Mouse (Mus musculus): Measurements from ENCODE around the gene Psmb6. TPM values are rescaled to one million over a fixed set of nuclear protein-coding genes. Genes with fewer than 3 reads are reported as not detected.

The Psmb6 gene
- polyA plus RNA-seq, 1 experiment from 2014 or later, result 657 TPM

DNA sequence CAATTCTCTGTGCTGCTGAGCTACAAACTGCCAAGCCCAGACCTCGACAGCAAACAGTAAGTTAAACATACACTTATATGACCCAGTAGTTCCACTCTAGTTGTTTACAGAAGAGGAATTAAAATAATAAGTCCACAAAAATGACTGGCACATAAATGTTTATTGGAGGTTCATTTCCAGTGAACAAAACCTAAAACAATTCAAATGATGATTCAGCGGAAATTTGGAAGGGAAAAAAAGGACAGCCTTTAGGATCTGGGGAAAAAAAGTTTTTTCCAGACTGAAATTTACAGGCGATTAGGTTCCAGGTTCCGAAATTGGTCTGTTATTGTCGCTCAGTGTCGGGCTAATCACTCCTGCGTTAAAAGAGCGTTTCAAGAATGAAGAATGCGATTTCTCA is 14.3 kb downstream of the Psmb6 start:
- Histone ChIP-seq H3K27me3 (ENCODE audit: control insufficient read depth, insufficient read depth, low read length) (no peaks in the 10 kb centered on the region), H3K27ac (replicated peaks in 1 of 2; ENCODE audit: control insufficient read depth in 1 of 2, insufficient read depth in 1 of 2, low read depth in 2 of 2, low read length in 2 of 2) (0 out of 4 replicates have a peak overlapping the region, but pooled peaks have one; percentile 21 to 25), H3K4me1 (ENCODE audit: control insufficient read depth in 2 of 2, insufficient read depth in 2 of 2, low read length in 2 of 2) (peaks cover 12 to 19% of the 10 kb centered on the region in 2 experiments), H3K4me2 (ENCODE audit: low read length) (peak overlapping the region; percentile 74), H3K9me3 (ENCODE audit: control insufficient read depth, low read length) (no peaks in the 10 kb centered on the region), H3K9ac (ENCODE audit: low read length) (peak overlapping the region; percentile 84), H3K36me3 (ENCODE audit: control insufficient read depth, insufficient read depth, low read length) (0 out of 2 replicates have a peak, but pooled peaks cover 2% of the 10 kb centered on the region), H3K4me3 (ENCODE audit: control insufficient read depth in 1 of 2, insufficient read depth in 1 of 2, low read depth in 1 of 2, low read length in 2 of 2) (peak overlapping the region; percentile 65 to 69)
- no peak for ATAC-seq (ENCODE audit: insufficient number of reproducible peaks, insufficient read depth, low FRiP score, low read depth)
- WGBS, result 16% methylated on average over 9 of the region's 9 CpGs

DNA sequence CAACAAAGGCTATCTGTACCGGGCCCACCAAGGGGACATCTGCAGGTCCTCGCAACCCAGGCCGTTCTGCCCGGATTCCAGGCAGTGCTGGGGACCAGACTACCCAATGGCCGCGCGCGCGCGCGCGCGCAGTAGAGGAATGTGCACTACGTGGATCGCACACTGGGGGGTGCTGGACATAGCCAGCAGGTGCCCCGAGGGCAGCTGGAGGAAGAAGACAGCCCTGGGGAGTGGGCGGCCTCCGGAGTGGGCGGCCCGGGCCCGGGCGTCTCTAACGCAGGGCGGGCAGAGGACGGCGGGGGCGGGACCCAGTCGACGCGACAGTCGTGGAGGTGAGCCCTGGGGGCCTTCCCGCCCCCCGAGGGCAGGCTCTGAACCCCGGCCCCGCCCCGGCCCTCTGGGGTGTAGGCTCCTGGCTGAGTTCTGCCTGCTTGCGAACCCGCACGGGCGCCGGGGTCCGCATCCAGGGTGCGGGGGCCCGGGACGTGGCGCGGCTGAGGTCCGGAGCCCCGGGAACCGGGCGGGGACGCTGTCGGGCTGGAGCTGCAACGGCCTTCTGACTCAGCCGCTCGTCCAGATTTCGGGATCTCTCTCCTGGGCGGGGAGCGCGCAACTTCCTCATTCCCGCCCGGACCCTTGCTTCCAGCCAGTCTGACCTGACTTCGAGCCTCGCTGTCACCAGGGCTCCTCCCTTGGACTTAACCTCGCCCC is 14.9 kb downstream of the Psmb6 start, which contains the start of gene Pld2:
Gene Pld2, plus strand, starts transcription at position 188 of the 711 bp plus-strand sequence.
- Histone ChIP-seq H3K27me3 (ENCODE audit: control insufficient read depth, insufficient read depth, low read length) (no peaks in the 10 kb centered on the region), H3K9ac (ENCODE audit: low read length) (peak within 1 kb of the TSS; percentile 84), H3K36me3 (ENCODE audit: control insufficient read depth, insufficient read depth, low read length) (0 out of 2 replicates have a peak, but pooled peaks cover 2% of the 10 kb centered on the region), H3K27ac (replicated peaks in 1 of 2; ENCODE audit: control insufficient read depth in 1 of 2, insufficient read depth in 1 of 2, low read depth in 2 of 2, low read length in 2 of 2) (peak within 1 kb of the TSS; percentile 29 to 74; a peak in 3 of 4 replicates), H3K4me3 (ENCODE audit: control insufficient read depth in 1 of 2, insufficient read depth in 1 of 2, low read depth in 1 of 2, low read length in 2 of 2) (peak within 1 kb of the TSS; percentile 65 to 69), H3K4me1 (ENCODE audit: control insufficient read depth in 2 of 2, insufficient read depth in 2 of 2, low read length in 2 of 2) (peaks cover 12 to 21% of the 10 kb centered on the region in 2 experiments), H3K9me3 (ENCODE audit: control insufficient read depth, low read length) (no peaks in the 10 kb centered on the region), H3K4me2 (ENCODE audit: low read length) (peak within 1 kb of the TSS; percentile 74)
- under 1% methylated on average over 62 of the region's 65 CpGs for WGBS
- ATAC-seq (ENCODE audit: insufficient number of reproducible peaks, insufficient read depth, low FRiP score, low read depth), result peak; percentile 97

DNA sequence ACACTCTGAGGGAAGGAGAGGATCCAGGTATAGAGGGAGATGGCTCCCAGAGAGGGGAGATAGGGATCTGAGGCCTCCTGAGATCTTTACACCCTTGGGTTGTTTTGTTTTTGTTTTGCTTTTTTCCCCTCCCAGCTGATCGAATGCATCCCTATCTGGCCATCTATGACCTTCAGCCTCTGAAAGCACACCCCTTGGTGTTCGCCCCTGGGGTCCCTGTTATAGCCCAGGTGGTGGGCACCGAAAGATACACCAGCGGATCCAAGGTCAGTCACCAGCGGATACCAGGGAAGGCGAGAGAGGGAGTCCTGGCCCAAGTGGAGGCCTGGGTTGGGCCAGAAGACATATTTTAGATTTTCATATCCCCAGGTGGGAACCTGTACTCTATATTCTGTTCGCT is 15.8 kb downstream of the Psmb6 start:
- H3K4me2 ChIP-seq (ENCODE audit: low read length), result peak overlapping the region; percentile 74
- peaks cover 3% of the 10 kb centered on the region; the same call in 1 of the 2 replicates for H3K36me3 ChIP-seq (ENCODE audit: control insufficient read depth, insufficient read depth, low read length)
- H3K4me3 ChIP-seq (ENCODE audit: control insufficient read depth in 1 of 2, insufficient read depth in 1 of 2, low read depth in 1 of 2, low read length in 2 of 2), result peak overlapping the region; percentile 65 to 69
- no peaks in the 10 kb centered on the region for H3K27me3 ChIP-seq (ENCODE audit: control insufficient read depth, insufficient read depth, low read length)
- no peak for ATAC-seq (ENCODE audit: insufficient number of reproducible peaks, insufficient read depth, low FRiP score, low read depth)
- no peaks in the 10 kb centered on the region for H3K9me3 ChIP-seq (ENCODE audit: control insufficient read depth, low read length)
- peaks cover 12 to 21% of the 10 kb centered on the region in 2 experiments for H3K4me1 ChIP-seq (ENCODE audit: control insufficient read depth in 2 of 2, insufficient read depth in 2 of 2, low read length in 2 of 2)
- 0 out of 4 replicates have a peak overlapping the region, but pooled peaks of 1 of the 2 experiments have one; percentile 74 for H3K27ac ChIP-seq (replicated peaks in 1 of 2; ENCODE audit: control insufficient read depth in 1 of 2, insufficient read depth in 1 of 2, low read depth in 2 of 2, low read length in 2 of 2)
- 90% methylated on average over 7 of the region's 7 CpGs for WGBS
- H3K9ac ChIP-seq (ENCODE audit: low read length), result peak overlapping the region; percentile 84

DNA sequence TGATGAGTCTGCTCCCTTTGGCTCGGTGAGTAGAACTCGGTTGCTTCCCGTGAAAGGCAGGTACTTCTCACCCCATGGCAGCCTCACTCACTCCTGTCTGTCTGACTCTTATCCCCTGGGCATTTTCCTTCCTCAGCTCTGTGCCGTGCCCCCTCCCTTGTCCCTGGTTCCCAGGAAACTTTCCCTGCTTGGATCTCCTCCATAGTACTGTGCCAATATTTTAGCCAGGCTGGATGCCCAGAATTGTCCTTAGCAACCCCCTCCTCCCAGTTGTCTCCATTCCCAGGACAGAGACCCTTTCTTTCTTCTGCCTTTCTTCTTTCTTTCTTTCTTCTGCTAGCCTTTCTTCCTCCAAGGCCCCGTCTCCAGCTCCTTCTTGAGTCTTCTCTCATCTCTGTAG is 16.2 kb downstream of the Psmb6 start:
- Histone ChIP-seq H3K4me1 (ENCODE audit: control insufficient read depth in 2 of 2, insufficient read depth in 2 of 2, low read length in 2 of 2) (peaks cover 12 to 21% of the 10 kb centered on the region in 2 experiments), H3K4me3 (ENCODE audit: control insufficient read depth in 1 of 2, insufficient read depth in 1 of 2, low read depth in 1 of 2, low read length in 2 of 2) (peak overlapping the region in 1 of 2 experiments; percentile 69; a peak in 1 of 4 replicates), H3K36me3 (ENCODE audit: control insufficient read depth, insufficient read depth, low read length) (peaks cover 7% of the 10 kb centered on the region; the same call in 1 of the 2 replicates), H3K4me2 (ENCODE audit: low read length) (peak overlapping the region; percentile 74; the same call in 1 of the 2 replicates), H3K27ac (replicated peaks in 1 of 2; ENCODE audit: control insufficient read depth in 1 of 2, insufficient read depth in 1 of 2, low read depth in 2 of 2, low read length in 2 of 2) (no peak overlapping the region), H3K9ac (ENCODE audit: low read length) (no peak overlapping the region), H3K9me3 (ENCODE audit: control insufficient read depth, low read length) (no peaks in the 10 kb centered on the region), H3K27me3 (ENCODE audit: control insufficient read depth, insufficient read depth, low read length) (no peaks in the 10 kb centered on the region)
- 68% methylated on average over 5 of the region's 5 CpGs for WGBS
- no peak for ATAC-seq (ENCODE audit: insufficient number of reproducible peaks, insufficient read depth, low FRiP score, low read depth)

DNA sequence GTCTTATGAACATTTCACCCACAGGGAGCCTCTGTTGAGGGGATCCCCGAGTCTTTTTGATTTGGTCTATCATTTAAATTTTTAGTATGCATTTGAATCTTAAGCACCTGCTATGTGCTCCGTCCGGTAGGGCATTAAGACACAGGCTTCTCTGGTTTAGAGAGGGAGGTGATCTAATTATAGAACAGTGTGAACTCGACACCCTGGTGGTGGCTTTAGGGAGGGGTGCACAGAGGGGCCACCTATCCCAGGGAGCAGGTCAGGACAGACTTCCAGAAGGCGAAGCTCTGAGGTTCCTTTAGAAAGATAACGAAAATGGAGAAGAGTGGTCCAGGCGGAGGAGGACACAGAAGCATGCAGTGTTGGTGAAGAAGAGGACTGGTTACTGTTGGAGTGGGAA is 19.3 kb downstream of the Psmb6 start:
- WGBS, result 28% methylated on average over 7 of the region's 7 CpGs
- H3K27ac ChIP-seq (replicated peaks in 1 of 2; ENCODE audit: control insufficient read depth in 1 of 2, insufficient read depth in 1 of 2, low read depth in 2 of 2, low read length in 2 of 2), result peak overlapping the region in 1 of 2 experiments; percentile 51; a peak in 2 of 4 replicates
- peak overlapping the region; percentile 39 for H3K4me2 ChIP-seq (ENCODE audit: low read length)

DNA sequence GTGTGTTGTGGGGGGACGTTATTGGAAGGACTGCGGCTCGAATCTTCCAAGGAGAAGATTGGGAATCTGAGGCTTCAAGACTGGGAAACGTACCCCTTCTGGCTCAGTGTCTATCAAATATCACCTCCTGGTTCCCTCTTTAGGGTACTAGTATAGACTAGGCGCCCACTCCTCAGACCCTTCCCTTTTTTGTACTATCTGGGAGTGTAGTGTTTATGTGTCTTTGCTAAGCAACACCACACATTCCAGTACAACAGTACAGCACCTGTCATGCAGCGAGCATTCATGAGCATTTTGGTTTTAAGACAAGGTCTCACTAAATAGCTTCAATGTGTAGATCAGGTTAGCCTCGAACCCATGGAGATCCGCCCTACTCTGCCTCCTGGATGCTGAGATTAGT is 26.4 kb downstream of the Psmb6 start:
- ATAC-seq (ENCODE audit: insufficient number of reproducible peaks, insufficient read depth, low FRiP score, low read depth), result no peak
- 86% methylated on average over 8 of the region's 8 CpGs for WGBS
- Histone ChIP-seq H3K27ac (replicated peaks in 1 of 2; ENCODE audit: control insufficient read depth in 1 of 2, insufficient read depth in 1 of 2, low read depth in 2 of 2, low read length in 2 of 2) (no peak overlapping the region), H3K4me2 (ENCODE audit: low read length) (no peak overlapping the region), H3K4me1 (ENCODE audit: control insufficient read depth in 2 of 2, insufficient read depth in 2 of 2, low read length in 2 of 2) (0 out of 4 replicates have a peak, but pooled peaks cover 0 to 2% of the 10 kb centered on the region in 2 experiments), H3K9ac (ENCODE audit: low read length) (no peak overlapping the region), H3K36me3 (ENCODE audit: control insufficient read depth, insufficient read depth, low read length) (peaks cover 40% of the 10 kb centered on the region), H3K27me3 (ENCODE audit: control insufficient read depth, insufficient read depth, low read length) (no peaks in the 10 kb centered on the region), H3K4me3 (ENCODE audit: control insufficient read depth in 1 of 2, insufficient read depth in 1 of 2, low read depth in 1 of 2, low read length in 2 of 2) (no peak overlapping the region), H3K9me3 (ENCODE audit: control insufficient read depth, low read length) (no peaks in the 10 kb centered on the region)

More for the DNA sequence above, 19.3 kb downstream of the Psmb6 start:
- peak overlapping the region in 1 of 2 experiments; percentile 2; a peak in 1 of 4 replicates for H3K4me3 ChIP-seq (ENCODE audit: control insufficient read depth in 1 of 2, insufficient read depth in 1 of 2, low read depth in 1 of 2, low read length in 2 of 2)
- H3K9ac ChIP-seq (ENCODE audit: low read length), result peak overlapping the region; percentile 34; the same call in 1 of the 2 replicates
- H3K36me3 ChIP-seq (ENCODE audit: control insufficient read depth, insufficient read depth, low read length), result peaks cover 13% of the 10 kb centered on the region; the same call in 1 of the 2 replicates
- ATAC-seq (ENCODE audit: insufficient number of reproducible peaks, insufficient read depth, low FRiP score, low read depth), result no peak
- H3K27me3 ChIP-seq (ENCODE audit: control insufficient read depth, insufficient read depth, low read length), result no peaks in the 10 kb centered on the region
- H3K9me3 ChIP-seq (ENCODE audit: control insufficient read depth, low read length), result no peaks in the 10 kb centered on the region
- peaks cover 14 to 18% of the 10 kb centered on the region in 2 experiments for H3K4me1 ChIP-seq (ENCODE audit: control insufficient read depth in 2 of 2, insufficient read depth in 2 of 2, low read length in 2 of 2)

DNA sequence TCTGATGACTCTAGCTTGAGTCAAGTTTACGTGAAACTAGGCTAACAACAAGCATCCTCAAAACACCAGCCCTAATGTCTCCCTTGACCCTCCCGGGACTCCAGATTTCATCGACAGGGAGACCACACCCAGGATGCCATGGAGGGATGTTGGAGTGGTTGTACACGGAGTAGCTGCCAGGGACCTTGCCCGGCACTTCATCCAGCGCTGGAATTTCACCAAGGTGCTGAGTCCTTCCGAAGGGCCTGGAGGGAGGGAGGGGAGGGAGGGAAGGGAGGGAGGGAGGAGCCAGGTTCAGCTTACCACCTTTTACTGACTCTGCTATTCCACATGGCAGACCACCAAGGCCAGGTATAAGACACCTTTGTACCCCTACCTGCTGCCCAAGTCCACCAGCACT is 28.8 kb downstream of the Psmb6 start:
- ATAC-seq (ENCODE audit: insufficient number of reproducible peaks, insufficient read depth, low FRiP score, low read depth), result no peak
- H3K36me3 ChIP-seq (ENCODE audit: control insufficient read depth, insufficient read depth, low read length), result peaks cover 47% of the 10 kb centered on the region
- H3K4me3 ChIP-seq (ENCODE audit: control insufficient read depth in 1 of 2, insufficient read depth in 1 of 2, low read depth in 1 of 2, low read length in 2 of 2), result no peak overlapping the region
- H3K9me3 ChIP-seq (ENCODE audit: control insufficient read depth, low read length), result no peaks in the 10 kb centered on the region
- H3K9ac ChIP-seq (ENCODE audit: low read length), result no peak overlapping the region
- 42% methylated on average over 7 of the region's 7 CpGs for WGBS
- H3K27ac ChIP-seq (replicated peaks in 1 of 2; ENCODE audit: control insufficient read depth in 1 of 2, insufficient read depth in 1 of 2, low read depth in 2 of 2, low read length in 2 of 2), result no peak overlapping the region
- no peaks in the 10 kb centered on the region for H3K4me1 ChIP-seq (ENCODE audit: control insufficient read depth in 2 of 2, insufficient read depth in 2 of 2, low read length in 2 of 2)
- no peak overlapping the region for H3K4me2 ChIP-seq (ENCODE audit: low read length)
- H3K27me3 ChIP-seq (ENCODE audit: control insufficient read depth, insufficient read depth, low read length), result no peaks in the 10 kb centered on the region

All from heart, embryonic 14.5 days (tissue).